Mouse (Mus musculus) stomach, postnatal 0 days (tissue): ENCODE measurements around the gene Slc12a4.

Experiments used
- CTCF ChIP-seq: IDR thresholded peaks from 2 replicates; pipeline ENCODE4 v1.5.1; 2016; ENCODE audit warnings: antibody characterized with exemption, low read depth, mild to moderate bottlenecking, moderate library complexity
- EP300 ChIP-seq: optimal IDR thresholded peaks from 2 replicates; pipeline ENCODE3; 2016; ENCODE audit warnings: antibody characterized with exemption

- TF ChIP-seq CTCF (peak; percentile 52), EP300 (no peak)
Measured at GRCm38 (mm10) chr8:106006413-106006812, 40.5 kb upstream of the Slc12a4 start.
